Mouse (Mus musculus) brain, embryonic 14.5 days (tissue): ENCODE results near the gene Amz1.

Source experiments
- CTCF ChIP-seq: fragments of 200-500 bp; IDR thresholded peaks from 2 replicates; pipeline ENCODE4 v1.5.1; 2012; ENCODE audit warnings: inconsistent platforms, mild to moderate bottlenecking, moderate library complexity, borderline replicate concordance; ENCODE audit not compliant: insufficient read depth, insufficient read length; ENCODE audit errors: extremely low read depth
- POLR2A ChIP-seq: fragments of 200-500 bp; IDR thresholded peaks from 2 replicates; pipeline ENCODE4 v1.6.1; 2012; ENCODE audit warnings: mild to moderate bottlenecking, inconsistent platforms, borderline replicate concordance; ENCODE audit not compliant: poor library complexity, insufficient read depth, insufficient read length, severe bottlenecking; ENCODE audit errors: extremely low read depth

DNA sequence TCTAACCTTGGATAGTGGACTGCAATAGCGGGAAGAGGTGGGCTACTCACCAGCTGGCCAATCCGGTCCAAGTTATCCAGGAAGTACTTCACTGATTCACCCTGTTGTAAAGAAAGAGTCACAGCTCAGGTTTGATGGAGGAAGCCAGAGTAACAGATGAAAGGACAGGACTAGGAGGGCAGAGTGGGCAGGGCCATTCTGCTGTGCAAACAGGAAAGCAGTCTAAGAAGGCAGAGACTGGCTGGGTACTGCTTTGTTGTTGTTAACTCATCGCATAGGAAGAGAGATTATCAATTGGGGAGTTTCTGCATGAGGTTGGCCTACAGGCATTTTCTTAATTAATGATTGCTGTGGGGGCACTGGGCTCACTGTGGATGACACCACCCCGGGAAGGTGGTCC is 38.6 kb downstream of the Amz1 start:
- TF ChIP-seq CTCF (no peak), POLR2A (no peak)
